Mouse (Mus musculus) lung, postnatal 0 days (tissue): Measurements from ENCODE around the gene Iah1.

Experiments
- CTCF ChIP-seq: IDR thresholded peaks from 2 replicates; pipeline ENCODE4 v1.5.1; 2016; ENCODE audit warnings: antibody characterized with exemption, mild to moderate bottlenecking
- EP300 ChIP-seq: IDR thresholded peaks from 2 replicates; pipeline ENCODE4 v1.6.1; 2016; ENCODE audit warnings: antibody characterized with exemption, mild to moderate bottlenecking, control low read depth

GRCm38 (mm10) chr12:21370035-21370611 lies 53.9 kb downstream of the Iah1 start:
- TF ChIP-seq CTCF (no peak), EP300 (peak; percentile 61; the same call in 1 of the 2 replicates)
